Mouse (Mus musculus) brain, embryonic 14.5 days (tissue): Measurements from ENCODE around the gene Zfpm1.

Source experiments
- CTCF ChIP-seq: fragments of 200-500 bp; IDR thresholded peaks from 2 replicates; pipeline ENCODE4 v1.5.1; 2012; ENCODE audit warnings: inconsistent platforms, mild to moderate bottlenecking, moderate library complexity, borderline replicate concordance; ENCODE audit not compliant: insufficient read depth, insufficient read length; ENCODE audit errors: extremely low read depth
- POLR2A ChIP-seq: fragments of 200-500 bp; IDR thresholded peaks from 2 replicates; pipeline ENCODE4 v1.6.1; 2012; ENCODE audit warnings: mild to moderate bottlenecking, inconsistent platforms, borderline replicate concordance; ENCODE audit not compliant: poor library complexity, insufficient read depth, insufficient read length, severe bottlenecking; ENCODE audit errors: extremely low read depth

- TF ChIP-seq POLR2A (no peak), CTCF (peak; percentile 96)
Measured at GRCm38 (mm10) chr8:122269404-122269803, 12.5 kb upstream of the Zfpm1 start.
